Mouse (Mus musculus) spleen, postnatal 10 days (tissue): Measurements from ENCODE around the gene March6.

Experiments
- DNase-seq, 2 experiments: peaks; one replicate each; pipeline ENCODE4 v3.0.0; 2021 to 2022; ENCODE audit warnings: low spot score in 2 of 2

Gene March6

DNA sequence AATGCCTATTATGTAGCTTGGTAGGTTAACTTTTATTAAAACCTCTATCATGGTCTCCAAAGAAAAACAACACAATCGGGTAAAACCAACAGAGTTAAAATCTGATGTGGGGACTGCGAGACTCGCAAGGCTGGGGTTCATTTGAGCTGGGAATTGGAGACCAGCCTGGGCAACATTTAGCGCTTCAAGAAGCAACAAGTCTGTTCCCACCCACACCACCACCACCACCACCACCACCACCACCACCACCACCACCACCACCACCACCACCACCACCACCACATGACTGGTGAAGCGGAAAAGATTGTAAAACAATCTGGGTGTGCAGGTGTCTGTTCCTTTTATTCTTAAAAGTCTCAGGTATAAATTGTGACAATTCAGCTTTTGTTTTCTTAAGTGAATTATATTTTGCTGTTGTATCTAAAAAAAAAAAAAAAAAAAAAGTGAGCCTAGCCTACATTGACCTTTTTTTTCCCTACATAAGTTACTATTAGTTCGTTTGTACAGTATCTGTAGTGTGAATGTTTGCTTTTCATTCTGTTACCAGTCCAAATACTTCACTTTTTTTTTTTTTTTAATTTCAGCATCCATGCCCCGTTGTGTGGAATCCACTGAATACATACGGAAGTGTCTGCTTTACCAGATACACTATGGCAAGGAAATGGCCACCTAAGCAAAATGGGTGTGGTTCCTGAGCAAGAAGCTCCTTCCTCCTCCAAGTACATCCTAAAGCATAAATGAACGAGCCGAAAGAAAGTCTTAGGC, 76.6 kb downstream of the March6 start:
- DNase-seq, result no peak

GRCm38 (mm10) chr15:31453098-31453916, 77.5 kb downstream of the March6 start, which contains the start of gene Ropn1l:
Ropn1l (minus strand) TSS chr15:31453737.
- peak; percentile 62 to 76 for DNase-seq

DNA sequence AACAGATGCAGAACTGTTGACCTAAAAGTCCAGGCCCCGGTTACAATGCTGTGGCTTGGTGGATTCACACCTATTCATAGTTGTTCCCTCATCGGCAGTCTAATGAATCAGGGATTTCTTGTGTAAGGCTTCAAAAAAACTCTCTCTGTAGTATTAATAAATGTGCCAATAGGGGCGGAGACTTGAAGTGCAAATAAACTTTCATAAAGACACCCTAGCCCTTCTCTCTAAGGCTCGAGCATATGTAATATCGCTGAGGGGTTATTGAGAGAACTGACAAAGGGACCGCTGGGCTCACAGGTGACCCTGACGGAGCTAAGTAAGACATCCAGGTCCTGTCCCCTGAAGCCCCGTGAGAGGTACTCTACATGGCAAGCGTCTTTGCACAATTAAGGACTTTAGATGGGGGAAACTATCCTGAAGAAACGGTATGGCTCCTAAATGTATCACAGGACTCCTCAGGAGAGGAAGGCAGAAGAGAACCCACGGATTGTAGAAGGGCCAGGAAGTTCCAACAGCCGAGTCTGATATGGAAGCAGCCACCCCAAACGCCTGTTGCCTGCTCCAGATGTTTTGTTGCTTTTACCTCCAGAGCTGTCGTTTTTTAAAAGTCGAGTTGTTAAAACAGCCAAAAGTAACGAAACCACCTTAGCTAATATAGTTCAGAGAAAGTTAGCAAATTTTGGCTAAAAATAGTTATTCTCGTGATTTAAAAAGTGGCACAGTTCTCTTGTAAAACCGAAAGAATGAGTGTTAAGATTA, 78.3 kb downstream of the March6 start:
- no peak for DNase-seq

GRCm38 (mm10) chr15:31449772-31450171, 81.1 kb downstream of the March6 start:
- no peak for DNase-seq

- DNase-seq, result peak in 1 of 2 experiments; percentile 29
These were observed 83.7 kb downstream of the March6 start for GRCm38 (mm10) chr15:31447121-31447520.

GRCm38 (mm10) chr15:31442698-31443097, 88.2 kb downstream of the March6 start:
- no peak for DNase-seq

- DNase-seq, result no peak
These were observed 88.9 kb downstream of the March6 start for GRCm38 (mm10) chr15:31441996-31442395.

- no peak for DNase-seq
These were observed 94.0 kb downstream of the March6 start for GRCm38 (mm10) chr15:31436811-31437210.

DNA sequence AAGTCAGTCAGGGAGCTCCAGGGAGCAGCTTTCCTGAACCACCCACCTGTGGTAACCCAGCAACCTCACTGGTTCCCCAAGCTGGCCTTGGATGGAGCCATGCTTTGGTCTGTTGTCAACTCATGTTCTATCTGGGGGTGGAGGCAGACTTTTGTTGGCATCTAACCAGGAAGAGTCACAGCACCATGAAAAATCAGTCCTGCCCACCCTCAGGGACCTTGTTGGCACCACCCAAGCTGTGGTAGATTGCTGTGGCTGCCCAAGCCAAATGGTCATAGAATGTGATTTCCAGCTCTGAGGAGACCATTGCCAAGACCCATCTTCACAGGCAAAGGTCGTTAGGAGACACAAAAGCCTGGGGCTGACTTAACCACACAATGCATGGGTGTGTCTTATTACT, 94.8 kb downstream of the March6 start:
- no peak for DNase-seq

DNA sequence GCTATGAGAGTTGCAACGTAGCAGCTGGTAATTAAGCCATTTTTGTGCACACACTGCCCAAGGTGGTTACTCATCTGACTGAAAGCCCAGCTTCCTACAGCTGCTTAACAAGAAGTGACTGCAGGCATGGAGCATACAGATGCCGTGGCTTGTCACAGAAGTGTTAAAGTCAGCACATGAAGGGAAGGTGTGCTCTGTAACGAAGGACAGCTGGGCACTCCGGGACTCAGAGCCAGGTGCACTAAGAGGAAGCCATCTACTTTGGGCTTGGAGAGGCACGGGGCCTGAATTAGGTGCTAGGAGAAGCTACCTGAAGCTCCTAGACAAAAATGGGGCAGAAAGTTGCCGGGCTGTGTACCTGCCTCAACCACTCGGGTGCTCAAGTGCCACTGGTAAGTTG, 97.1 kb downstream of the March6 start:
- DNase-seq, result no peak

DNA sequence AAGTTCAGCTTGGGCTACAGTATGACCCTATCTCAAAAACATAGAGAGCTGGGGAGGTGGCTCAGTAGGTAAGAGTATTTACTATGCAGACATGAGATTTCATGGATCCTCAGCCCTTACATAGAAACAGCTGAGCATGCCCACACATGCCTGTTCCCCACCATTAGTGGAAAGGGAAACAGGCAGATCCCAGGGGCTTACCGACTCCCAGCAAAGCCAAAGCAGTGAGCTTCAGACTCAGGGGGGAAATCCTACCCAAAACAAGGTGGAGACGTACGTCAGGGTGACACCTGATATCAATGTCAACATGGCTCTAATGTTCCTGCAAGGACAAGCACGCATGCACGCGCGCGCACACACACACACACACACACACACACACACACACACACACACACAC, 99.0 kb downstream of the March6 start:
- no peak for DNase-seq

- no peak for DNase-seq
These were observed 100.8 kb downstream of the March6 start for GRCm38 (mm10) chr15:31430014-31430413.

GRCm38 (mm10) chr15:31429429-31429828, 101.4 kb downstream of the March6 start:
- DNase-seq, result no peak

DNA sequence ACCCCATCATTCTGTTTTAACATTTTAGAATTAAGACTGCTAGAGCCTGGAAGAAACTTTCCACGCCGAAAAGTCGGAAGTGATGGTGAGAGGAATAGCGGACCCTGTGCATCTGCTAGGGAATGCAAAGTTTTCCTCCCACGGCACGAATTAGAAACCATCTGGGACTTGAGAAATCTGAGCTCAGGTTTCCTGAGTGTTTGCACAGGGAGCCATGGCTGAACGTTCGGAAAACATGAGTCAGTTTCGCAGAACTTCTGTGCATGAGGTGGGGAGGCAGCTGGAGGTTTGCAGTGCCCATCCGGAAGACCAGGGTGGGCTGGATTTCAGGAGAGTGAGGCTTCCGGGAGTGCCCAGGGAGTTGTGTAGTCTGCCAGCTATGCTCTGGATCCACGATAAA, 102.3 kb downstream of the March6 start:
- DNase-seq, result no peak

DNA sequence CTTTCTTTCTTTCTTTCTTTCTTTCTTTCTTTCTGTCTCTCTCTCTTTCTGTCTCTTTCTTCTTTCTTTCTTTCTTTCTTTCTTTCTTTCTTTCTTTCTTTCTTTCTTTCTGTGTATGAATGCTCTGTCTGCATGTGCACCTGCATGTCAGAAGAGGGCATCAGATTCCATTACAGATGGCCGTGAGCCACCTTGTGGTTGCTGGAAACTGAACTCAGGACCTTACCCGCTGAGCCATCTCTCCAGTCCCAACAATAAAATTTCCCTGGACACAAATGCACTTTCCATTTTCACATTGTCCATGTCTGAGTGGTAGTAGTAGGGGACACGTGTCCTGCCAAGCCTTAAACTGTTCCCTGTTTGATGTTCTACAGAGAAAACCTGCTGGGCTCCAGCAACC, 103.5 kb downstream of the March6 start:
- no peak for DNase-seq

- DNase-seq, result no peak
These were observed 104.7 kb downstream of the March6 start for GRCm38 (mm10) chr15:31426066-31426706.

DNA sequence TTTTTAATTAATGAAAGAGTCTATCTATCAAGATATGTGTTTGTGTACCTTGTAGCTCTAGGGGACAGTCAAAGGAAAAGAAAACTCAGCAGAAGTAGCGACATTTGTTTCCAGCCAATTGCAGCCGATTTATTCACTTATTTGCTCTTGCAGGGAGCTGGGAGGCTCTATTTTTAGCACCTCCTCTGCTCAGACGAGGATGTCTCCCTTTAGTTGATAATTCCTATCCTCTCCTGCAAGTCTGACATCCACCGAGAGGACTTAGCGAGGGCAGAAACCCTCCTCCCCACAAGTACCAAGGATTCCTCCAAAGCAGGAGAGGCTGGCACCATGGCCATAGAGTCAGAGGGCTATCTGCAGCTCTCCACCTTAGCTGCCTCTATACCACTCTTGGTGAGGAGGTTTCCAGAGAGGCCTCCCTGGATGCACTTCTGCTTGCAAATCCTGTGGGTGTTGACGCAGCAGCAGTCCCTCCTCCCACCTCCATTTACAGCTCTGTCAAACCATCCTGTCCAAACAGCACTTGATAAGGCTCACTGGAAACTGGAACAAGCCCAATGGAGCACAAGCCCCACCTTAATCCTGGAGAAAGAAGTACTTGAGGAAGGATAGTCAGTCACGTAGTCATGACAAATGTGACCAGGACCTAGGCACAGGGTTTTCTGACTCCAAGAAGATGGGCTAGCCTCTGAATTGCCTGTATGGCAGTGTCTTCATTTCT, 108.0 kb downstream of the March6 start:
- no peak for DNase-seq

DNA sequence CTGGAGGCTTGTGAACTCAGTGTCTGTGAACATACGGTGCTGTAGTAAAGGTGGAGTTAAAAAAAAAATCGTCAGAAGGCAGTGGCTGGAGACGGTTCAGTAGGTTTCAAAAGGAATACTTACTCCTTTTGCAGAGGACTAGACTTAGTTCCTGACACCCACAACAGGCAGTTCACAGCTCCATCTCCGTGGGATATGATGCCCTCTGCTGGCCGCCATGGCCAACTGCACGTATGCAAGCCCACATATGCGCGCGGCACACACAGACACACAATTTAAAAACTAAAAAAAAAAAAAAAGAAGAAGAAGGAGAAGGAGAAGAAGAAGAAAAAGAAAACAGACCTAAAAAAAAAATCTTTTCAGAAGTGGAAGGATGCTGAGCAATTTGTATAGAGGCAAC, 111.8 kb downstream of the March6 start:
- peak; percentile 35 to 71 for DNase-seq

GRCm38 (mm10) chr15:31418686-31419024, 112.2 kb downstream of the March6 start:
- peak; percentile 11 to 22 for DNase-seq

GRCm38 (mm10) chr15:31417796-31418685, 112.8 kb downstream of the March6 start:
- DNase-seq, result peak; percentile 42 to 65
